Mouse (Mus musculus) limb, embryonic 14.5 days (tissue): ENCODE data around the gene Tfcp2l1. TPM values are rescaled to one million over a fixed set of nuclear protein-coding genes. Genes with fewer than 3 reads are reported as not detected.

Experiments
- ATAC-seq: fragments of 200-750 bp; cut with Nextera tagmentation; 2 replicates; pipeline ENCODE4 v1.8.0; 2017; ENCODE audit warnings: low read depth, moderate number of reproducible peaks, moderate TSS enrichment; ENCODE audit not compliant: low FRiP score
- DNase-seq: peaks from one replicate; pipeline ENCODE4 v3.0.0-alpha.2; 2015; ENCODE audit warnings: low spot score
- H3K27ac ChIP-seq: fragments of 300-500 bp; sonication (generic); replicated peaks from 2 replicates; pipeline ENCODE4 v1.5.1; 2014; ENCODE audit warnings: low read depth, mild to moderate bottlenecking, low read length, moderate library complexity, mixed read lengths
- H3K27me3 ChIP-seq: fragments of 300-500 bp; sonication (generic); 2 replicates; pipeline ENCODE4 v1.6.1; 2014; ENCODE audit warnings: low read length, mixed read lengths; ENCODE audit not compliant: control insufficient read depth, insufficient read depth
- H3K36me3 ChIP-seq: fragments of 300-500 bp; sonication (generic); 2 replicates; pipeline ENCODE4 v1.6.1; 2014; ENCODE audit warnings: mild to moderate bottlenecking, low read length, moderate library complexity, mixed read lengths; ENCODE audit not compliant: control insufficient read depth, insufficient read depth
- H3K4me1 ChIP-seq: fragments of 300-500 bp; sonication (generic); 2 replicates; pipeline ENCODE4 v1.6.1; 2014; ENCODE audit warnings: antibody characterized with exemption, low read length, mixed read lengths; ENCODE audit not compliant: control insufficient read depth, insufficient read depth
- H3K4me2 ChIP-seq: fragments of 300-500 bp; sonication (generic); replicated peaks from 2 replicates; pipeline ENCODE4 v1.6.1; 2014; ENCODE audit warnings: low read depth, mild to moderate bottlenecking, low read length, moderate library complexity; ENCODE audit not compliant: severe bottlenecking
- H3K4me3 ChIP-seq: fragments of 300-500 bp; sonication (generic); replicated peaks from 2 replicates; pipeline ENCODE4 v1.5.1; 2014; ENCODE audit warnings: low read length
- H3K9ac ChIP-seq: fragments of 300-500 bp; sonication (generic); 2 replicates; pipeline ENCODE4 v1.6.1; 2014; ENCODE audit warnings: mild to moderate bottlenecking, low read depth, low read length, moderate library complexity; ENCODE audit not compliant: severe bottlenecking
- H3K9me3 ChIP-seq: fragments of 300-500 bp; sonication (generic); 2 replicates; pipeline ENCODE4 v1.6.1; 2016; ENCODE audit warnings: low read length; ENCODE audit not compliant: control insufficient read depth
- POLR2A ChIP-seq: fragments of 200-500 bp; IDR thresholded peaks from 2 replicates; pipeline ENCODE4 v1.8.0; 2012; ENCODE audit warnings: inconsistent platforms, mild to moderate bottlenecking, moderate library complexity, borderline replicate concordance; ENCODE audit not compliant: insufficient read depth, insufficient read length; ENCODE audit errors: extremely low read depth
- WGBS: fragments of 180-500 bp; shearing (Covaris S2); extraction: QIAGEN DNeasy Blood & Tissue Kit; methylation state at CpG from one replicate; pipeline ENCODE4 v1.1.7; 2014; 5-methylcytosine and 5-hydroxymethylcytosine counted together
- polyA plus RNA-seq, 2 experiments: library from polyadenylated mRNA; depleted of rRNA in 1 of 2; stranded (reverse) in 1 of 2; unstranded in 1 of 2; fragments of >200 nt; fragmentation: Nextera tagmentation in 1 of 2; extraction: Ambion mirVana in 1 of 2; gene quantifications; 2 replicates each; pipeline versions ENCODE4 v1.2.1 to v1.2.3; 2012 to 2014

The Tfcp2l1 gene
- polyA plus RNA-seq (2012; rRNA removed) (0.38 and 0.46 TPM in 2 replicates), polyA plus RNA-seq (2014; fragmentation: Nextera tagmentation; extraction: Ambion mirVana) (0.54 and 0.67 TPM in 2 replicates)

DNA sequence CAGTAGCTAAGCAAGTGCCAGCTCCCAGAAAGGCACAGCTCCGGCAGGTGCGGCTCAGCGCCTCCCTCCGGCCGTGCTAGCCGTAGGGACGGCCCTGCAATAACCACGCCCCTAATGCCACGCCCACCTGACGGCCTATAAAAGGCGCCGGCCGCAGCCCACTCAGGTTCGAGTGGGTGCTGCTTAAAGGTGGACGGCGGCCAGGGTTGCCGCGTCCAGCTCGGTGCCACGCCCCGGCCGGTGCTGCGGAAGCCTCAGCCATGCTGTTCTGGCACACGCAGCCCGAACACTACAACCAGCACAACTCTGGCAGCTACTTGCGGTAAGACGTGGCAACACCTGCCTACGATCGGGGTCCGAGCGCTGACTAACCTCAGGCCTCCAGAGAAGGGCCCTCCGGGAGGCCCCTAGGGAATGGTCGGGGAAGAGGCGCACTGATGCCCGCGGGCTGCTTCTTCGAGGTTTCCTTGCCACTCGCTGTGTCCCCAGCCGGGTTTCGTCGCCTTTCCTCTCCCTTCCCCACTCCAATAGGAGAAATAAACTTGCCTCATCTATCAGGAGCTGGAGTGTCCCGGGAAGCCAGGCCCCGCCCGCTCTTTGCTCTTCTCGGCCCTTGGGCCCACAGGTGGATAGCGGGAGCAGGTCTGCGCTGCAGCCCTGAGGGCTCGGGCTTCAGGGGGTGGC lies at the start of gene Tfcp2l1:
Tfcp2l1 (plus strand) TSS at position 165 of the 684 bp plus-strand sequence.
- under 1% methylated on average over 46 of the region's 48 CpGs for WGBS
- Histone ChIP-seq H3K9ac (peak within 1 kb of the TSS; percentile 44; the same call in 1 of the 2 replicates), H3K4me3 (peak within 1 kb of the TSS; percentile 49), H3K4me2 (peak within 1 kb of the TSS; percentile 97), H3K4me1 (peaks cover 4% of the 10 kb centered on the region; the same call in 1 of the 2 replicates), H3K27me3 (peaks cover 10% of the 10 kb centered on the region; the same call in 1 of the 2 replicates), H3K9me3 (no peaks in the 10 kb centered on the region), H3K36me3 (no peaks in the 10 kb centered on the region), H3K27ac (no peak within 1 kb of the TSS)
- no peak for TF ChIP-seq POLR2A
- DNase-seq (peak; percentile 29), ATAC-seq (peak; percentile 64; the same call in 1 of the 2 replicates)

DNA sequence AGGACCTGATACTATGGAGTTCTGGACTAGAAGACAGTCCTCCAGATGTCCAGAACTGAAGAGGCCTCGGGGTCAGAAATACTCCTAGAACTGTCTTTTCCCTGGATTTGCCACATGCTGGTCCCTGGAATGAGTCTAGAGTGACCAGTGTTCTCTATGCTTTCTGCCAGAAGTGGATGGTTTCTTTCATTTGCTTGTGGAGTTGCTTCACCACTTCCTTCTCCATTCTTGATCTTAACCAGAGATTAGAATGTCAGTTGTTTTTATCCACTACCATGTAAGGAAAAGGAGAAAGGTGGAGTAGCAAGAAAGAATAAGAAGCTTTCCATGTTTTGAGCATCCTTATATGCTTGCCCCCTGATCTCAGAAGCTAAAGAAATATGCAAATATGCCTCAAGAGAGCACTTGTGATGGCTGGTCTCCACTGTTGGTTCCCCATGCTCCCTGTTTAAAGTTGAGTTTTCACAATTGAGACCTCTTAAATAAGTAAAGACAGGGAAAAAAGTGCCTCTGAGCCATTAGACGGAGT lies 47.5 kb upstream of the Tfcp2l1 start:
- H3K36me3 ChIP-seq = peaks cover 51% of the 10 kb centered on the region
- no peak overlapping the region for H3K9ac ChIP-seq
- no peak overlapping the region for H3K27ac ChIP-seq
- ATAC-seq (no peak), DNase-seq (no peak)
- 94% methylated on average over 2 of the region's 2 CpGs for WGBS
- no peaks in the 10 kb centered on the region for H3K9me3 ChIP-seq
- no peak overlapping the region for H3K4me3 ChIP-seq
- no peak overlapping the region for H3K4me2 ChIP-seq
- H3K27me3 ChIP-seq = no peaks in the 10 kb centered on the region
- H3K4me1 ChIP-seq = no peaks in the 10 kb centered on the region
- no peak for TF ChIP-seq POLR2A

DNA sequence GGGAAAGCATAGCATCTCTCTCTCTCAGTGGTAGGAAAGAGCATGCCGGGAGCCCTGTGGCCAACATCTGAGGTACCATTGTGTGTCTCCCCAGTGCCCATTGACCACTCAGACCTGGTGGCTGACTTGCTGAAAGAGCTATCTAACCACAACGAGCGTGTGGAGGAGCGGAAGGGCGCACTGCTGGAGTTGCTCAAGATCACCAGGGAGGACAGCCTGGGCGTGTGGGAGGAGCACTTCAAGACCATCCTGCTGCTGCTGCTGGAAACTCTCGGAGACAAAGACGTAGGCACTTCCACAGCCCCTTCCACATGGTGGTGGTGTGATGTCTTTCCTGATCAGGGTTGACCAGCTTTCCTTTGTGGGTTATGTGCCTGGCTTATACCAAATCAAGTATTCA lies 46.6 kb upstream of the Tfcp2l1 start:
- Histone ChIP-seq H3K4me1 (no peaks in the 10 kb centered on the region), H3K9ac (no peak overlapping the region), H3K36me3 (peaks cover 42% of the 10 kb centered on the region), H3K27ac (no peak overlapping the region), H3K4me3 (no peak overlapping the region), H3K9me3 (no peaks in the 10 kb centered on the region), H3K27me3 (no peaks in the 10 kb centered on the region), H3K4me2 (no peak overlapping the region)
- no peak for DNase-seq
- TF ChIP-seq POLR2A = no peak
- WGBS = 97% methylated on average over 8 of the region's 8 CpGs
- no peak for ATAC-seq

DNA sequence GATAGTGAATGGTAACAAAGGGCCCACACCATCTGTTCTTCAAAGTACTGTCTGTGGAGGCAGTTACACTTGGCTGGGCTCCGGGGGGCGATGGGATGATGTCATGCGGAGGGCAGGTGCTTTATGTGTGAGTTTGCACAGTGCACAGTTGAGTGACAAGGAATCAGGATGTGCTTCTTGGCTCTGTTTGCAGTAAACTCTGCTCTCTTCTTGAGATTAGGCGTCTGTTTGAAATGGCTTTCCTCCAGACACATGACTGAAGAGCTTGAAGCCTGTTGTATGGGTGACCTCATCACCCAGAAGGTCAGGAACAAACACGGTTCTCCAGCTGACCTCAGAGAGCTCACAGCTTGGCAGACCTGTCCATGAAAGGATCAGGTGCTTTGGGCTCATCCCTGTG lies 38.0 kb upstream of the Tfcp2l1 start:
- no peak overlapping the region for H3K27ac ChIP-seq
- ATAC-seq (no peak), DNase-seq (no peak)
- H3K36me3 ChIP-seq = peaks cover 49% of the 10 kb centered on the region
- H3K4me1 ChIP-seq = no peaks in the 10 kb centered on the region
- H3K9ac ChIP-seq = no peak overlapping the region
- 83% methylated on average over 5 of the region's 5 CpGs for WGBS
- H3K27me3 ChIP-seq = no peaks in the 10 kb centered on the region
- no peak overlapping the region for H3K4me2 ChIP-seq
- H3K4me3 ChIP-seq = no peak overlapping the region
- H3K9me3 ChIP-seq = no peaks in the 10 kb centered on the region
- TF ChIP-seq POLR2A = no peak

DNA sequence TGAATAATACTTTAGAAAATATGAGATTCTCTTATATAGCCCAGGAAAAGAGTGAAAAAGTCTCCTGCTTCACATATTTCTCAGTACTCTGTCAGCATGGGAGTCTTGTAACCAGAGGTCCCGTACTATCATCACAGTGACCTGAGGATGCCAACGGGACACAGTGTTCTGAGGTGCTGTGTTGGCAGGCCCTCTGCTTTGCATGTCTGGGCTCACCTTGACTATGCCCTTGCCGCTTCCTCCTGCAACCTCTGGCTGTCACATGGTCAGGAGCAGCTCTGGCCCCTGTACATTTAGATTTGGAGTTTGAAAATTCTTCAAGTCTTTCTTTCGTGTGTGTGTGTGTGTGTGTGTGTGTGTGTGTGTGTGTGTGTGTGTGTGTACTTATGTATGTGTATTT lies 34.8 kb upstream of the Tfcp2l1 start:
- no peak overlapping the region for H3K4me2 ChIP-seq
- no peak overlapping the region for H3K4me3 ChIP-seq
- peaks cover 73% of the 10 kb centered on the region for H3K36me3 ChIP-seq
- DNase-seq (no peak), ATAC-seq (no peak)
- H3K27me3 ChIP-seq = no peaks in the 10 kb centered on the region
- WGBS = 97% methylated on average over 4 of the region's 4 CpGs
- H3K9ac ChIP-seq = no peak overlapping the region
- TF ChIP-seq POLR2A = no peak
- no peaks in the 10 kb centered on the region for H3K4me1 ChIP-seq
- H3K27ac ChIP-seq = no peak overlapping the region
- H3K9me3 ChIP-seq = no peaks in the 10 kb centered on the region
